ENCODE assay signal across 11 mouse cellular contexts in the genomic region with DNA sequence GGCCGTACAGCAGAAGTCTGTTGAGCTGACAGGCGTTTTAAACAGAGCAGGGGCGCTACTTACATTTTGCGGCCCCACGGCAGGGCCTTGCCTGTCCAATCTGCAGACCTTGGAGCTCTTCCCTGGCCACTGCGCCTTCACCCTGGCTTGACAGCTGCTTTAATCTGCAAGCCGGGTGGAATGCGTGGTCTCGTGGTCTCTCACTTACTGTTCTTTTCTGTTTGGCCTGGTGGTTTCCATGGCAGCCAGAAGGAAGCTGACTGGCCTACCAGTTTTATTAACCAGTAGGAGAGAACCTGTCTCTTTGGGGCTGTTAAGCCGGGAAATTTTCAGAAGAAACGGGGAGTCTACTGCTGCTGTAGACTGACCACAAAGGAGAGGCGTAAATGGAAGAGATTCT. TPM values are rescaled to one million over a fixed set of nuclear protein-coding genes. Genes with fewer than 3 reads are reported as not detected.
A peak's percentile ranks its signal among the peaks of the same experiment; 100 is the strongest.
DNase-seq lines count a peak whose midpoint lies in the region; ATAC-seq and TF ChIP-seq lines count a peak whose summit lies in the region.
"Had no signal": no experiment of that assay in that cellular context is flagged by ENCODE, and none has a peak within 500 bp of the region (broad histone marks: within the 10 kb centered on the region; RNA-seq: fewer than 3 reads in every experiment).

No protein-coding gene starts in this region.

- TF ChIP-seq CTCF in cerebellum, adult 2 months (IDR thresholded peaks at IDR 0.05; ENCODE audit: borderline replicate concordance, insufficient read depth, low read depth, low read length): no peak

- no peak overlapping the region for H3K4me3 ChIP-seq in heart, embryonic 11.5 days (ENCODE audit: low read depth, low read length)
- no peak overlapping the region for H3K4me3 ChIP-seq in midbrain, embryonic 12.5 days
- H3K4me3 ChIP-seq in cerebellum, adult 2 months (replicated peaks; ENCODE audit: insufficient read depth, low read depth, low read length): no peak overlapping the region
- H3K4me3 ChIP-seq: embryonic facial prominence, embryonic 13.5 days; liver, embryonic 15.5 days had no signal

- intact Hi-C loops in heart, postnatal 25 days (cut with DNase I): no loop called here
- intact Hi-C loops in gastrocnemius, postnatal 14 days (cut with DNase I; ENCODE audit: low total_unique reads): no loop called here

- 0 out of 2 replicates have a peak, but pooled peaks cover 4% of the 10 kb centered on the region for H3K4me1 ChIP-seq in heart, embryonic 11.5 days (ENCODE audit: control insufficient read depth, insufficient read depth, low read length)
- peaks cover 11% of the 10 kb centered on the region for H3K4me1 ChIP-seq in midbrain, embryonic 12.5 days
- no peaks in the 10 kb centered on the region; the same call in 1 of the 2 replicates for H3K4me1 ChIP-seq in cerebellum, adult 2 months (ENCODE audit: control insufficient read depth, insufficient read depth, low read length)
- H3K4me1 ChIP-seq: liver, embryonic 15.5 days had no signal

- H3K9ac ChIP-seq in heart, embryonic 11.5 days (ENCODE audit: low read depth, low read length): no peak overlapping the region
- no peak overlapping the region; the same call in 1 of the 2 replicates for H3K9ac ChIP-seq in midbrain, embryonic 12.5 days (replicated peaks)
- H3K9ac ChIP-seq: embryonic facial prominence, embryonic 13.5 days; liver, embryonic 15.5 days had no signal

- DNase-seq in heart, postnatal 25 days (ENCODE audit: low spot score): no peak
- DNase-seq in R1 (ENCODE audit: low read depth, low spot score): peak; percentile 66
- peak; percentile 57 for DNase-seq in gastrocnemius, postnatal 14 days
- no peak for DNase-seq in thymus, postnatal 0 days (ENCODE audit: low spot score)
- DNase-seq in cerebellum, adult 2 months: no peak
- DNase-seq in cerebellum, postnatal 36 days: no peak

- H3K27ac ChIP-seq in heart, embryonic 11.5 days (ENCODE audit: low read depth, low read length): no peak overlapping the region
- peak overlapping the region; percentile 2; the same call in 1 of the 2 replicates for H3K27ac ChIP-seq in midbrain, embryonic 12.5 days (replicated peaks)
- no peak overlapping the region for H3K27ac ChIP-seq in cerebellum, adult 2 months (ENCODE audit: insufficient read depth, low read length)
- H3K27ac ChIP-seq: embryonic facial prominence, embryonic 13.5 days; liver, embryonic 15.5 days had no signal

- H3K4me2 ChIP-seq in heart, embryonic 11.5 days: 0 out of 2 replicates have a peak overlapping the region, but pooled peaks have one; percentile 15
- peak overlapping the region; percentile 29 for H3K4me2 ChIP-seq in midbrain, embryonic 12.5 days (replicated peaks)
- H3K4me2 ChIP-seq: embryonic facial prominence, embryonic 13.5 days; liver, embryonic 15.5 days had no signal

- no peak for ATAC-seq in heart, embryonic 11.5 days (replicated peaks; ENCODE audit: insufficient number of reproducible peaks, low FRiP score, low TSS enrichment)
- no peak for ATAC-seq in midbrain, embryonic 12.5 days (ENCODE audit: low FRiP score, low read depth)

- H3K27me3 ChIP-seq in heart, embryonic 11.5 days (ENCODE audit: control insufficient read depth, insufficient read depth, low read length): 0 out of 2 replicates have a peak, but pooled peaks cover 2% of the 10 kb centered on the region
- peaks cover 20% of the 10 kb centered on the region for H3K27me3 ChIP-seq in midbrain, embryonic 12.5 days
- no peaks in the 10 kb centered on the region; the same call in 1 of the 2 replicates for H3K27me3 ChIP-seq in cerebellum, adult 2 months (ENCODE audit: control insufficient read depth, insufficient read depth, low read length)

- no peak for TF ChIP-seq POLR2A in cerebellum, adult 2 months (IDR thresholded peaks at IDR 0.05; ENCODE audit: borderline replicate concordance, insufficient read depth, low read length)

- WGBS in heart, embryonic 11.5 days (ENCODE audit: insufficient replicate concordance): 28% methylated on average over 12 of the region's 12 CpGs
- WGBS in midbrain, embryonic 12.5 days: 22% methylated on average over 12 of the region's 12 CpGs
- WGBS in cerebellum, adult 2 months: 30% methylated on average over 12 of the region's 12 CpGs

- H3K9me3 ChIP-seq in heart, embryonic 11.5 days (replicated peaks; ENCODE audit: control insufficient read depth, low read length): no peaks in the 10 kb centered on the region
- H3K9me3 ChIP-seq in midbrain, embryonic 12.5 days: no peaks in the 10 kb centered on the region
- H3K9me3 ChIP-seq: embryonic facial prominence, embryonic 13.5 days; liver, embryonic 15.5 days had no signal

- no peaks in the 10 kb centered on the region for H3K36me3 ChIP-seq in heart, embryonic 11.5 days (ENCODE audit: control insufficient read depth, insufficient read depth, low read length)
- no peaks in the 10 kb centered on the region for H3K36me3 ChIP-seq in midbrain, embryonic 12.5 days
- H3K36me3 ChIP-seq: embryonic facial prominence, embryonic 13.5 days; liver, embryonic 15.5 days had no signal

RNA-seq across cellular contexts. Expression of a gene that starts 24.6 kb away (rescaled TPM):
- 55.5 and 56.4 TPM in 2 replicates for polyA plus RNA-seq in heart, embryonic 11.5 days (2014; fragmentation: Nextera tagmentation; extraction: Ambion mirVana)
- total RNA-seq in heart, postnatal 25 days (2021): 10 to 100 TPM; 15.7 to 16.0 TPM
- 10 to 100 TPM in 1 of 2 experiments, 1 to 10 TPM in 1; 9.5 to 10.1 TPM for total RNA-seq in gastrocnemius, postnatal 14 days (2021)
- polyA plus RNA-seq in midbrain, embryonic 12.5 days (2016; fragmentation: Nextera tagmentation; extraction: Ambion mirVana): 114 and 118 TPM in 2 replicates
- 38.9 and 42.5 TPM in 2 replicates for polyA plus RNA-seq in thymus, postnatal 0 days (2015; fragmentation: Nextera tagmentation; extraction: Ambion mirVana)
- polyA plus RNA-seq in cerebellum, adult 2 months (2012; rRNA removed): 155 and 168 TPM in 2 replicates

RNA-seq across cellular contexts. Expression of a gene that starts 26.0 kb away (rescaled TPM):
- 0.13 TPM in 1 of 2 replicates, not detected in the other for polyA plus RNA-seq in heart, embryonic 11.5 days (2014; fragmentation: Nextera tagmentation; extraction: Ambion mirVana)
- not detected for total RNA-seq in heart, postnatal 25 days (2021)
- 1 to 10 TPM; 1.3 to 1.8 TPM for total RNA-seq in gastrocnemius, postnatal 14 days (2021)
- 0.10 and 0.28 TPM in 2 replicates for polyA plus RNA-seq in midbrain, embryonic 12.5 days (2016; fragmentation: Nextera tagmentation; extraction: Ambion mirVana)
- 0.14 and 0.31 TPM in 2 replicates for polyA plus RNA-seq in thymus, postnatal 0 days (2015; fragmentation: Nextera tagmentation; extraction: Ambion mirVana)
- polyA plus RNA-seq in cerebellum, adult 2 months (2012; rRNA removed): 1.4 and 2.1 TPM in 2 replicates
- total RNA-seq: CH12.LX had no signal
- polyA plus RNA-seq: embryonic facial prominence, embryonic 13.5 days; liver, embryonic 15.5 days had no signal

RNA-seq across cellular contexts. Expression of a gene that starts 57.9 kb away (rescaled TPM):
- 15.2 and 22.1 TPM in 2 replicates for polyA plus RNA-seq in heart, embryonic 11.5 days (2014; fragmentation: Nextera tagmentation; extraction: Ambion mirVana)
- 10 to 100 TPM; 27.6 to 29.5 TPM for total RNA-seq in heart, postnatal 25 days (2021)
- total RNA-seq in gastrocnemius, postnatal 14 days (2021): 10 to 100 TPM; 12.0 to 13.8 TPM
- 30.4 and 37.8 TPM in 2 replicates for polyA plus RNA-seq in midbrain, embryonic 12.5 days (2016; fragmentation: Nextera tagmentation; extraction: Ambion mirVana)
- 11.5 and 16.2 TPM in 2 replicates for polyA plus RNA-seq in thymus, postnatal 0 days (2015; fragmentation: Nextera tagmentation; extraction: Ambion mirVana)
- 151 and 159 TPM in 2 replicates for polyA plus RNA-seq in cerebellum, adult 2 months (2012; rRNA removed)

Comparison
In these comparisons a context has a peak if more than half of its experiments do, and no peak if none do; other contexts are left out.
1. DNase-seq: peak in R1 (single experiment) and gastrocnemius, postnatal 14 days (single experiment); none in heart, postnatal 25 days (single experiment), thymus, postnatal 0 days (single experiment), cerebellum, adult 2 months (0 of 2) and cerebellum, postnatal 36 days (0 of 2).